Mouse (Mus musculus): ENCODE data around the gene Nin. TPM values are rescaled to one million over a fixed set of nuclear protein-coding genes. Genes with fewer than 3 reads are reported as not detected.

The Nin gene
- polyA plus RNA-seq, 1 experiment from 2014 or later: 3.6 TPM

DNA sequence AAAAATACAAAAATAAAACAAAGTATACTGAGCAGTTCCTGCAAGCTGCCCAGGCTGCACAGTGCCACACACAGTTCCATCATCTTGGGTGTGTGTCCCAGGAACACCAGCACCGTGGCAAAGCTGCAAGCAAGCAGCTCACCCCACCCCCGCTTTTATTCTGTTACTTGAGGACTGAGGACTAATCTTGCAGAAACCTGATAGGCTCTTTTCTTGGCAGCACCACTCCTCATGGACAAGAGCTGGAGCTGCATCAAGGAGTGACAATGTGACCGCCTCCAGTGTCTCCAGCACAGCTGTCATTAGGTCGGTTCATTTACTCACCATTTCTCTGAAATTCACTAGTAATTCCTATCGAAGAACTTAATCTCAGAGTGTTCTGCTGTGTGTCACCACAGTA, 145.4 kb downstream of the Nin start:
- WGBS: 64% methylated on average over 5 of the region's 5 CpGs
- ATAC-seq (ENCODE audit: low FRiP score, low TSS enrichment) (no peak), DNase-seq (ENCODE audit: low spot score) (no peak)
- Histone ChIP-seq H3K27ac (replicated peaks) (no peak overlapping the region), H3K4me1 (replicated peaks; ENCODE audit: control insufficient read depth, insufficient read depth) (no peaks in the 10 kb centered on the region), H3K9me3 (ENCODE audit: control insufficient read depth, low read length) (no peaks in the 10 kb centered on the region), H3K27me3 (ENCODE audit: control insufficient read depth, insufficient read depth, low read length) (no peaks in the 10 kb centered on the region), H3K4me3 (ENCODE audit: low read depth, low read length) (no peak overlapping the region), H3K36me3 (ENCODE audit: control insufficient read depth, insufficient read depth, low read length) (peaks cover 12% of the 10 kb centered on the region; the same call in 1 of the 2 replicates), H3K9ac (ENCODE audit: low read length) (no peak overlapping the region), H3K4me2 (replicated peaks; ENCODE audit: low read depth) (no peak overlapping the region)
- no peak for TF ChIP-seq CTCF (IDR thresholded peaks at IDR 0.05; ENCODE audit: low read depth)
- TF ChIP-seq EP300 (optimal IDR thresholded peaks at IDR 0.05): no peak

DNA sequence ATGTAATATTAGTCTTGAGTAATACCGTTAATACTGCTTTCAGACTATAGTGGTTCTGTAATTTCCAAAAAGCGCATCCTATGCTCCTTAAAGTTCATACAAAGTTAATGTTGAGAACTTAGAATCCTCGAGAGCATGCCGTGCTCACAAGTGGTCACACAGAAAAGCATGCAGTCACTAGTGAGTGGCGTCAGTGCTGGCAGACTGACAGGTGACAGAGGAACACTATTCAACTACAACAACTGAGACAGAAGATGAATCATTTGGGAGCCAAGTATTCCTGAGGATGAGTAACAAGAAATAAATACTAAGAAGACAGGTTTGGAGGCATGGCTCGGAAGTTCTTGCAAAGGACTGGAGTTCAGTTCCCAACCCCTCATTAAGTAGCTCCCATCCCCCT, 146.4 kb downstream of the Nin start:
- H3K27ac ChIP-seq (replicated peaks): no peak overlapping the region
- no peaks in the 10 kb centered on the region for H3K27me3 ChIP-seq (ENCODE audit: control insufficient read depth, insufficient read depth, low read length)
- H3K9me3 ChIP-seq (ENCODE audit: control insufficient read depth, low read length): no peaks in the 10 kb centered on the region
- peaks cover 14% of the 10 kb centered on the region; the same call in 1 of the 2 replicates for H3K36me3 ChIP-seq (ENCODE audit: control insufficient read depth, insufficient read depth, low read length)
- ATAC-seq (ENCODE audit: low FRiP score, low TSS enrichment) (no peak), DNase-seq (ENCODE audit: low spot score) (no peak)
- H3K9ac ChIP-seq (ENCODE audit: low read length): no peak overlapping the region
- H3K4me2 ChIP-seq (replicated peaks; ENCODE audit: low read depth): no peak overlapping the region
- no peaks in the 10 kb centered on the region for H3K4me1 ChIP-seq (replicated peaks; ENCODE audit: control insufficient read depth, insufficient read depth)
- TF ChIP-seq CTCF (IDR thresholded peaks at IDR 0.05; ENCODE audit: low read depth) (no peak), EP300 (optimal IDR thresholded peaks at IDR 0.05) (no peak)
- H3K4me3 ChIP-seq (ENCODE audit: low read depth, low read length): no peak overlapping the region
- 89% methylated on average over 6 of the region's 6 CpGs for WGBS

- Histone ChIP-seq H3K36me3 (ENCODE audit: control insufficient read depth, insufficient read depth, low read length) (0 out of 2 replicates have a peak, but pooled peaks cover 9% of the 10 kb centered on the region), H3K9ac (ENCODE audit: low read length) (no peak overlapping the region), H3K27ac (replicated peaks) (no peak overlapping the region), H3K4me2 (replicated peaks; ENCODE audit: low read depth) (no peak overlapping the region), H3K27me3 (ENCODE audit: control insufficient read depth, insufficient read depth, low read length) (no peaks in the 10 kb centered on the region), H3K4me1 (replicated peaks; ENCODE audit: control insufficient read depth, insufficient read depth) (no peaks in the 10 kb centered on the region), H3K4me3 (ENCODE audit: low read depth, low read length) (no peak overlapping the region), H3K9me3 (ENCODE audit: control insufficient read depth, low read length) (no peaks in the 10 kb centered on the region)
- no peak for DNase-seq (ENCODE audit: low spot score)
- 64% methylated on average over 5 of the region's 5 CpGs for WGBS
- ATAC-seq (ENCODE audit: low FRiP score, low TSS enrichment): no peak
- TF ChIP-seq CTCF (IDR thresholded peaks at IDR 0.05; ENCODE audit: low read depth) (no peak), EP300 (optimal IDR thresholded peaks at IDR 0.05) (no peak)
Measured at GRCm38 (mm10) chr12:69966071-69966470, 147.4 kb downstream of the Nin start.

- no peaks in the 10 kb centered on the region for H3K27me3 ChIP-seq (ENCODE audit: control insufficient read depth, insufficient read depth, low read length)
- ATAC-seq (ENCODE audit: low FRiP score, low TSS enrichment) (no peak), DNase-seq (ENCODE audit: low spot score) (no peak)
- 0 out of 2 replicates have a peak, but pooled peaks cover 8% of the 10 kb centered on the region for H3K36me3 ChIP-seq (ENCODE audit: control insufficient read depth, insufficient read depth, low read length)
- H3K4me2 ChIP-seq (replicated peaks; ENCODE audit: low read depth): no peak overlapping the region
- TF ChIP-seq CTCF (IDR thresholded peaks at IDR 0.05; ENCODE audit: low read depth) (no peak), EP300 (optimal IDR thresholded peaks at IDR 0.05) (no peak)
- WGBS: 77% methylated on average over 3 of the region's 3 CpGs
- no peak overlapping the region for H3K9ac ChIP-seq (ENCODE audit: low read length)
- no peak overlapping the region for H3K4me3 ChIP-seq (ENCODE audit: low read depth, low read length)
- no peaks in the 10 kb centered on the region for H3K9me3 ChIP-seq (ENCODE audit: control insufficient read depth, low read length)
- H3K27ac ChIP-seq (replicated peaks): no peak overlapping the region
- H3K4me1 ChIP-seq (replicated peaks; ENCODE audit: control insufficient read depth, insufficient read depth): no peaks in the 10 kb centered on the region
Measured at GRCm38 (mm10) chr12:69965644-69966043, 147.9 kb downstream of the Nin start.

DNA sequence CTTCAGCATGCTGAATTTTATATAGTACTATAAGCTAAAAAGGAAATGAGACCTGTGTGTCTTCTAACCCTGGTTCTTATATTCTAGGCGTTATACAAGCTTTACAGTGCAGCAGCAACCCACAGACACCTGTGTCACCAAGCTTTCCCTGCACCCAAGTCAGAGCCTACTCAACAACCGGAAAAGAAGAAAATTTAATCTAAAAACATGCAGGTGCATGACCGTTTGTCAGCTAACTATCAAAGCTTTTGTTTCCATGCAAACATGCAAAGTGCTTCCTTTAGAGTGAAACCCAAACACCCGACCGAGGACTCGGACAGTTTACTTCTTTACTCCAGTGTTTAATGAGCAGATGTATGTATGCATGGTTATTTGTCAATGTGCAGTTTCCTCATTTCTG, 150.4 kb downstream of the Nin start:
- 78% methylated on average over 6 of the region's 6 CpGs for WGBS

DNA sequence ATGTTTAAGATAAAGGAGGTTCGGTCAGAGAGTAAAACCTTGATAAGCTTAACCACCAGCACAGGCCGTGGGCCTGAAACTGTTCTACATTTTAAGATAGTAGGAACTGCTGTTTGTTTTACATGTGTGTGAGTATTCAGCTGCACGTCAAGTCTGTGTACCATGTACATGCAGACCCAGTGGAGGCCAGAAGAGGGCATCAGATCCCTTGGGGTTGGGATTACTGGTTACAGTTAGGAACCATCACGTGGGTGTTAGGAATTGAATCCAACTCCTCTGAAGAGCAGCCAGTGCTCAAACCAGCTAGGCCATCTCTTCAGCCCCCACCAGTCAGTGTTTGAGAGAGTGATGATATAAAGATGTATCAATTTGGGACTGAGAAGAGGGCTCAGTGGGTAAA, 151.0 kb downstream of the Nin start:
- ATAC-seq (ENCODE audit: low FRiP score, low TSS enrichment): peak; percentile 60
- no peak for TF ChIP-seq EP300 (optimal IDR thresholded peaks at IDR 0.05)
- TF ChIP-seq CTCF (IDR thresholded peaks at IDR 0.05; ENCODE audit: low read depth): peak; percentile 82
- no peak overlapping the region for H3K4me3 ChIP-seq (ENCODE audit: low read depth, low read length)
- H3K9ac ChIP-seq (ENCODE audit: low read length): no peak overlapping the region
- no peaks in the 10 kb centered on the region for H3K4me1 ChIP-seq (replicated peaks; ENCODE audit: control insufficient read depth, insufficient read depth)
- H3K4me2 ChIP-seq (replicated peaks; ENCODE audit: low read depth): no peak overlapping the region
- 48% methylated on average over 4 of the region's 4 CpGs for WGBS
- no peak overlapping the region for H3K27ac ChIP-seq (replicated peaks)
- H3K9me3 ChIP-seq (ENCODE audit: control insufficient read depth, low read length): no peaks in the 10 kb centered on the region
- H3K36me3 ChIP-seq (ENCODE audit: control insufficient read depth, insufficient read depth, low read length): 0 out of 2 replicates have a peak, but pooled peaks cover 8% of the 10 kb centered on the region
- H3K27me3 ChIP-seq (ENCODE audit: control insufficient read depth, insufficient read depth, low read length): no peaks in the 10 kb centered on the region
- DNase-seq (ENCODE audit: low spot score): peak; percentile 64

More for the DNA sequence above, 150.4 kb downstream of the Nin start:
- no peak overlapping the region for H3K27ac ChIP-seq (replicated peaks)
- no peaks in the 10 kb centered on the region for H3K4me1 ChIP-seq (replicated peaks; ENCODE audit: control insufficient read depth, insufficient read depth)
- TF ChIP-seq CTCF (IDR thresholded peaks at IDR 0.05; ENCODE audit: low read depth) (no peak), EP300 (optimal IDR thresholded peaks at IDR 0.05) (no peak)
- H3K9me3 ChIP-seq (ENCODE audit: control insufficient read depth, low read length): no peaks in the 10 kb centered on the region
- no peaks in the 10 kb centered on the region for H3K27me3 ChIP-seq (ENCODE audit: control insufficient read depth, insufficient read depth, low read length)
- DNase-seq (ENCODE audit: low spot score): no peak
- no peak overlapping the region for H3K9ac ChIP-seq (ENCODE audit: low read length)
- 0 out of 2 replicates have a peak, but pooled peaks cover 8% of the 10 kb centered on the region for H3K36me3 ChIP-seq (ENCODE audit: control insufficient read depth, insufficient read depth, low read length)
- H3K4me2 ChIP-seq (replicated peaks; ENCODE audit: low read depth): no peak overlapping the region
- H3K4me3 ChIP-seq (ENCODE audit: low read depth, low read length): no peak overlapping the region
- ATAC-seq (ENCODE audit: low FRiP score, low TSS enrichment): no peak

Other genes starting within 250 kb of the Nin start
- gene Atl1, start 221.1 kb downstream of the Nin start, polyA plus RNA-seq (2015; fragmentation: Nextera tagmentation; extraction: Ambion mirVana): 3.8 and 4.3 TPM in 2 replicates
- gene Map4k5, start 220.5 kb downstream of the Nin start, polyA plus RNA-seq (2015; fragmentation: Nextera tagmentation; extraction: Ambion mirVana): 12.4 and 13.1 TPM in 2 replicates
- gene Sav1, start 126.7 kb downstream of the Nin start, polyA plus RNA-seq (2015; fragmentation: Nextera tagmentation; extraction: Ambion mirVana): 3.1 and 4.2 TPM in 2 replicates
- gene Abhd12b, start 40.4 kb upstream of the Nin start, polyA plus RNA-seq (2015; fragmentation: Nextera tagmentation; extraction: Ambion mirVana): 1.6 and 2.1 TPM in 2 replicates
- gene Pygl, start 117.8 kb upstream of the Nin start, polyA plus RNA-seq (2015; fragmentation: Nextera tagmentation; extraction: Ambion mirVana): 18.3 and 20.0 TPM in 2 replicates
- 0.32 and 0.64 TPM in 2 replicates for gene Trim9, start 233.9 kb upstream of the Nin start, polyA plus RNA-seq (2015; fragmentation: Nextera tagmentation; extraction: Ambion mirVana)